Mouse (Mus musculus) v-Abl transformed pro-B cells (cell line): ENCODE data around the gene Cysltr1.

Source experiments
- in situ Hi-C, 2 experiments: fragments of 400-800 bp; cut with MboI; formaldehyde crosslinking; loops; one replicate each; pipeline ENCODE4 v1.15.1; 2025; ENCODE audit not compliant: unreplicated experiment in 2 of 2

The Cysltr1 gene

GRCm38 (mm10) chrX:106603386-106603785, at the start of gene Cysltr1:
TSS of gene Cysltr1 (minus strand) at chrX:106603679.
- in situ Hi-C loops, result no loop called here

- in situ Hi-C loops, result no loop called here
Observed at GRCm38 (mm10) chrX:106634799-106635541, 31.5 kb upstream of the Cysltr1 start.

GRCm38 (mm10) chrX:106633543-106633942, 30.1 kb upstream of the Cysltr1 start:
- in situ Hi-C loops, result no loop called here

GRCm38 (mm10) chrX:106628514-106628913, 25.0 kb upstream of the Cysltr1 start:
- in situ Hi-C loops, result no loop called here

GRCm38 (mm10) chrX:106623667-106624066, 20.2 kb upstream of the Cysltr1 start:
- in situ Hi-C loops, result no loop called here

GRCm38 (mm10) chrX:106622512-106622911, 19.0 kb upstream of the Cysltr1 start:
- in situ Hi-C loops, result no loop called here

- in situ Hi-C loops, result no loop called here
Observed at GRCm38 (mm10) chrX:106602574-106603258, 763 bp downstream of the Cysltr1 start.

GRCm38 (mm10) chrX:106595904-106596303, 7.6 kb downstream of the Cysltr1 start:
- in situ Hi-C loops, result loop anchor here in 1 of 2 experiments (25.0 kb wide), 1 partner anchor 866 kb away; no protein-coding TSS in a partner anchor

- in situ Hi-C loops, result loop anchor here in 1 of 2 experiments (25.0 kb wide), 1 partner anchor 868 kb away; no protein-coding TSS in a partner anchor
Observed at GRCm38 (mm10) chrX:106593914-106594313, 9.6 kb downstream of the Cysltr1 start.

GRCm38 (mm10) chrX:106582886-106583285, 20.6 kb downstream of the Cysltr1 start, which contains the start of gene Gm5127:
TSS of gene Gm5127 (plus strand) at chrX:106583186.
- in situ Hi-C loops, result loop anchor here in 1 of 2 experiments (5.0 to 25.0 kb wide), 3 partner anchors 82 to 879 kb away; no protein-coding TSS in a partner anchor

GRCm38 (mm10) chrX:106582197-106582596, 21.3 kb downstream of the Cysltr1 start:
- in situ Hi-C loops, result loop anchor here in 1 of 2 experiments (5.0 to 25.0 kb wide), 3 partner anchors 83 to 880 kb away; no protein-coding TSS in a partner anchor

- in situ Hi-C loops, result loop anchor here in 1 of 2 experiments (5.0 to 25.0 kb wide), 3 partner anchors 84 to 882 kb away; no protein-coding TSS in a partner anchor
Observed at GRCm38 (mm10) chrX:106580410-106580809, 23.1 kb downstream of the Cysltr1 start.

GRCm38 (mm10) chrX:106578966-106579365, 24.5 kb downstream of the Cysltr1 start:
- in situ Hi-C loops, result loop anchor here (5.0 to 25.0 kb wide), 3 partner anchors 188 to 906 kb away; no protein-coding TSS in a partner anchor

- in situ Hi-C loops, result no loop called here
Observed at GRCm38 (mm10) chrX:106555457-106555856, 48.0 kb downstream of the Cysltr1 start.

- in situ Hi-C loops, result no loop called here
Observed at GRCm38 (mm10) chrX:106536359-106536758, 67.1 kb downstream of the Cysltr1 start.
